Mouse (Mus musculus): ENCODE measurements around the gene Leap2. TPM values are rescaled to one million over a fixed set of nuclear protein-coding genes. Genes with fewer than 3 reads are reported as not detected.

The Leap2 gene
- polyA plus RNA-seq, 1 experiment from 2014 or later, result not detected

- no peak overlapping the region for H3K4me3 ChIP-seq
- H3K9me3 ChIP-seq, result no peaks in the 10 kb centered on the region
- no peak overlapping the region for H3K4me2 ChIP-seq
- no peak overlapping the region for H3K9ac ChIP-seq
- no peak overlapping the region for H3K27ac ChIP-seq (replicated peaks)
- H3K27me3 ChIP-seq, result no peaks in the 10 kb centered on the region
- H3K36me3 ChIP-seq, result peaks cover 72% of the 10 kb centered on the region
- ATAC-seq (ENCODE audit: low read depth), result no peak
- no peaks in the 10 kb centered on the region for H3K4me1 ChIP-seq (replicated peaks)
Measured at GRCm38 (mm10) chr11:53418048-53418447, 4.9 kb downstream of the Leap2 start.

GRCm38 (mm10) chr11:53413871-53414270 lies 9.1 kb downstream of the Leap2 start:
- Histone ChIP-seq H3K27ac (replicated peaks) (no peak overlapping the region), H3K27me3 (no peaks in the 10 kb centered on the region), H3K9ac (no peak overlapping the region), H3K4me3 (no peak overlapping the region), H3K36me3 (peaks cover 95% of the 10 kb centered on the region), H3K4me1 (replicated peaks) (no peaks in the 10 kb centered on the region), H3K9me3 (no peaks in the 10 kb centered on the region), H3K4me2 (no peak overlapping the region)
- 94% methylated on average over 4 of the region's 4 CpGs for WGBS
- no peak for ATAC-seq (ENCODE audit: low read depth)

- Histone ChIP-seq H3K36me3 (peaks cover 92% of the 10 kb centered on the region), H3K4me1 (replicated peaks) (no peaks in the 10 kb centered on the region), H3K27me3 (no peaks in the 10 kb centered on the region), H3K4me2 (no peak overlapping the region), H3K27ac (replicated peaks) (no peak overlapping the region), H3K4me3 (no peak overlapping the region), H3K9ac (no peak overlapping the region), H3K9me3 (no peaks in the 10 kb centered on the region)
- ATAC-seq (ENCODE audit: low read depth), result no peak
Measured at GRCm38 (mm10) chr11:53411738-53412137, 11.2 kb downstream of the Leap2 start.

- no peak overlapping the region for H3K4me2 ChIP-seq
- no peaks in the 10 kb centered on the region for H3K4me1 ChIP-seq (replicated peaks)
- H3K27ac ChIP-seq (replicated peaks), result no peak overlapping the region
- H3K36me3 ChIP-seq, result peaks cover 89% of the 10 kb centered on the region
- H3K9me3 ChIP-seq, result no peaks in the 10 kb centered on the region
- 88% methylated on average over 1 of the region's 1 CpGs for WGBS
- no peaks in the 10 kb centered on the region for H3K27me3 ChIP-seq
- H3K4me3 ChIP-seq, result no peak overlapping the region
- ATAC-seq (ENCODE audit: low read depth), result no peak
- no peak overlapping the region for H3K9ac ChIP-seq
Measured at GRCm38 (mm10) chr11:53403638-53404037, 19.3 kb downstream of the Leap2 start.

- H3K9ac ChIP-seq, result no peak overlapping the region
- no peak overlapping the region for H3K27ac ChIP-seq (replicated peaks)
- no peak overlapping the region for H3K4me3 ChIP-seq
- 90% methylated on average over 1 of the region's 1 CpGs for WGBS
- H3K36me3 ChIP-seq, result peaks cover 70% of the 10 kb centered on the region
- ATAC-seq (ENCODE audit: low read depth), result no peak
- H3K4me2 ChIP-seq, result no peak overlapping the region
- no peaks in the 10 kb centered on the region for H3K4me1 ChIP-seq (replicated peaks)
- H3K27me3 ChIP-seq, result no peaks in the 10 kb centered on the region
- no peaks in the 10 kb centered on the region for H3K9me3 ChIP-seq
Measured at GRCm38 (mm10) chr11:53393856-53394255, 29.1 kb downstream of the Leap2 start.

- Histone ChIP-seq H3K4me2 (no peak overlapping the region), H3K4me3 (no peak overlapping the region), H3K27ac (replicated peaks) (no peak overlapping the region), H3K4me1 (replicated peaks) (no peaks in the 10 kb centered on the region), H3K27me3 (no peaks in the 10 kb centered on the region), H3K9me3 (no peaks in the 10 kb centered on the region), H3K9ac (no peak overlapping the region), H3K36me3 (peaks cover 43% of the 10 kb centered on the region)
- 96% methylated on average over 2 of the region's 2 CpGs for WGBS
- no peak for ATAC-seq (ENCODE audit: low read depth)
Measured at GRCm38 (mm10) chr11:53383758-53384428, 39.1 kb downstream of the Leap2 start.

- Histone ChIP-seq H3K4me3 (no peak overlapping the region), H3K4me1 (replicated peaks) (no peaks in the 10 kb centered on the region), H3K27me3 (no peaks in the 10 kb centered on the region), H3K36me3 (peaks cover 58% of the 10 kb centered on the region), H3K9me3 (no peaks in the 10 kb centered on the region), H3K27ac (replicated peaks) (no peak overlapping the region), H3K4me2 (no peak overlapping the region), H3K9ac (no peak overlapping the region)
- 96% methylated on average over 1 of the region's 1 CpGs for WGBS
- ATAC-seq (ENCODE audit: low read depth), result no peak
Measured at GRCm38 (mm10) chr11:53378918-53379317, 44.1 kb downstream of the Leap2 start.

Small RNAs within 50 kb of the gene (microRNA-seq; reads per million reads assigned to microRNA genes)
- not detected for gene Mir6920

Other genes starting within 250 kb of the Leap2 start
- gene Hspa4, start 122.7 kb downstream of the Leap2 start, polyA plus RNA-seq (2015; fragmentation: Nextera tagmentation; extraction: Ambion mirVana), result 56.1 and 63.0 TPM in 2 replicates
- 14.9 and 15.5 TPM in 2 replicates for gene Zcchc10, start 98.5 kb downstream of the Leap2 start, polyA plus RNA-seq (2015; fragmentation: Nextera tagmentation; extraction: Ambion mirVana)
- gene Aff4, start 72.3 kb downstream of the Leap2 start, polyA plus RNA-seq (2015; fragmentation: Nextera tagmentation; extraction: Ambion mirVana), result 43.3 and 55.2 TPM in 2 replicates
- 722 and 723 TPM in 2 replicates for gene Uqcrq, start 7.7 kb upstream of the Leap2 start, polyA plus RNA-seq (2015; fragmentation: Nextera tagmentation; extraction: Ambion mirVana)
- 3.4 and 3.6 TPM in 2 replicates for gene Gdf9, start 7.9 kb upstream of the Leap2 start, polyA plus RNA-seq (2015; fragmentation: Nextera tagmentation; extraction: Ambion mirVana)
- not detected in 2 replicates for gene Gm10447, start 33.9 kb upstream of the Leap2 start, polyA plus RNA-seq (2015; fragmentation: Nextera tagmentation; extraction: Ambion mirVana)
- gene Shroom1, start 34.0 kb upstream of the Leap2 start, polyA plus RNA-seq (2015; fragmentation: Nextera tagmentation; extraction: Ambion mirVana), result 1.9 and 3.5 TPM in 2 replicates
- gene Gm9837, start 47.3 kb upstream of the Leap2 start, polyA plus RNA-seq (2015; fragmentation: Nextera tagmentation; extraction: Ambion mirVana), result not detected in 2 replicates
- not detected in 2 replicates for gene Gm9945, start 57.0 kb upstream of the Leap2 start, polyA plus RNA-seq (2015; fragmentation: Nextera tagmentation; extraction: Ambion mirVana)
- 0.21 and 0.27 TPM in 2 replicates for gene Sowaha, start 57.1 kb upstream of the Leap2 start, polyA plus RNA-seq (2015; fragmentation: Nextera tagmentation; extraction: Ambion mirVana)
- 21.3 and 24.2 TPM in 2 replicates for gene Sept8, start 96.1 kb upstream of the Leap2 start, polyA plus RNA-seq (2015; fragmentation: Nextera tagmentation; extraction: Ambion mirVana)
- 265 and 272 TPM in 2 replicates for gene Kif3a, start 144.2 kb upstream of the Leap2 start, polyA plus RNA-seq (2015; fragmentation: Nextera tagmentation; extraction: Ambion mirVana)
- gene Il4, start 195.5 kb upstream of the Leap2 start, polyA plus RNA-seq (2015; fragmentation: Nextera tagmentation; extraction: Ambion mirVana), result 2.1 and 2.5 TPM in 2 replicates
- not detected in 2 replicates for gene Il13, start 211.5 kb upstream of the Leap2 start, polyA plus RNA-seq (2015; fragmentation: Nextera tagmentation; extraction: Ambion mirVana)

Data from neural tube, embryonic 13.5 days (tissue).